Mouse (Mus musculus): ENCODE data around the gene Wfdc1. TPM values are rescaled to one million over a fixed set of nuclear protein-coding genes. Genes with fewer than 3 reads are reported as not detected.

Wfdc1 gene
- total and polyA plus RNA-seq, 2 experiments from 2014 or later: 12.0 to 20.6 TPM

GRCm38 (mm10) chr8:119661892-119662291 is 4.3 kb upstream of the Wfdc1 start:
- no peak for DNase-seq (ENCODE audit: low spot score)
- peaks cover 5% of the 10 kb centered on the region; the same call in 1 of the 2 replicates for H3K4me1 ChIP-seq (ENCODE audit: insufficient read depth, low read length)
- no peaks in the 10 kb centered on the region for H3K9me3 ChIP-seq (ENCODE audit: low read length)
- no peak overlapping the region for H3K4me2 ChIP-seq (ENCODE audit: low read depth, low read length)
- no peak for ATAC-seq
- no peaks in the 10 kb centered on the region for H3K36me3 ChIP-seq (ENCODE audit: insufficient read depth, low read length)
- H3K9ac ChIP-seq (replicated peaks; ENCODE audit: low read length): no peak overlapping the region
- no peak for TF ChIP-seq CTCF (IDR thresholded peaks at IDR 0.05; ENCODE audit: low read depth)
- H3K27me3 ChIP-seq (ENCODE audit: insufficient read depth, low read length): no peaks in the 10 kb centered on the region
- WGBS: 59% methylated on average over 6 of the region's 6 CpGs
- H3K4me3 ChIP-seq (ENCODE audit: low read length): no peak overlapping the region
- no peak overlapping the region for H3K27ac ChIP-seq

- WGBS: 45% methylated on average over 11 of the region's 11 CpGs
Measured at GRCm38 (mm10) chr8:119663440-119663839, 2.7 kb upstream of the Wfdc1 start.

GRCm38 (mm10) chr8:119665270-119665669 is 895 bp upstream of the Wfdc1 start:
- Histone ChIP-seq H3K36me3 (ENCODE audit: insufficient read depth, low read length) (no peaks in the 10 kb centered on the region), H3K9me3 (ENCODE audit: low read length) (no peaks in the 10 kb centered on the region), H3K27me3 (ENCODE audit: insufficient read depth, low read length) (no peaks in the 10 kb centered on the region), H3K27ac (no peak overlapping the region), H3K9ac (replicated peaks; ENCODE audit: low read length) (no peak overlapping the region), H3K4me2 (ENCODE audit: low read depth, low read length) (no peak overlapping the region), H3K4me3 (ENCODE audit: low read length) (no peak overlapping the region), H3K4me1 (ENCODE audit: insufficient read depth, low read length) (peaks cover 5% of the 10 kb centered on the region; the same call in 1 of the 2 replicates)
- TF ChIP-seq CTCF (IDR thresholded peaks at IDR 0.05; ENCODE audit: low read depth): no peak
- DNase-seq (ENCODE audit: low spot score): no peak
- WGBS: 51% methylated on average over 6 of the region's 6 CpGs
- no peak for ATAC-seq

More at GRCm38 (mm10) chr8:119663440-119663839, 2.7 kb upstream of the Wfdc1 start:
- Histone ChIP-seq H3K36me3 (ENCODE audit: insufficient read depth, low read length) (no peaks in the 10 kb centered on the region), H3K4me2 (ENCODE audit: low read depth, low read length) (no peak overlapping the region), H3K27me3 (ENCODE audit: insufficient read depth, low read length) (no peaks in the 10 kb centered on the region), H3K4me3 (ENCODE audit: low read length) (no peak overlapping the region), H3K27ac (no peak overlapping the region), H3K9me3 (ENCODE audit: low read length) (no peaks in the 10 kb centered on the region), H3K9ac (replicated peaks; ENCODE audit: low read length) (no peak overlapping the region), H3K4me1 (ENCODE audit: insufficient read depth, low read length) (peaks cover 5% of the 10 kb centered on the region; the same call in 1 of the 2 replicates)
- TF ChIP-seq CTCF (IDR thresholded peaks at IDR 0.05; ENCODE audit: low read depth): no peak
- DNase-seq (ENCODE audit: low spot score): no peak
- no peak for ATAC-seq

- no peak for ATAC-seq
- H3K4me3 ChIP-seq (ENCODE audit: low read length): no peak overlapping the region
- no peaks in the 10 kb centered on the region for H3K27me3 ChIP-seq (ENCODE audit: insufficient read depth, low read length)
- H3K4me1 ChIP-seq (ENCODE audit: insufficient read depth, low read length): no peaks in the 10 kb centered on the region
- H3K27ac ChIP-seq: no peak overlapping the region
- no peak for DNase-seq (ENCODE audit: low spot score)
- no peaks in the 10 kb centered on the region for H3K36me3 ChIP-seq (ENCODE audit: insufficient read depth, low read length)
- WGBS: 59% methylated on average over 9 of the region's 9 CpGs
- H3K9ac ChIP-seq (replicated peaks; ENCODE audit: low read length): no peak overlapping the region
- H3K4me2 ChIP-seq (ENCODE audit: low read depth, low read length): no peak overlapping the region
- H3K9me3 ChIP-seq (ENCODE audit: low read length): no peaks in the 10 kb centered on the region
- no peak for TF ChIP-seq CTCF (IDR thresholded peaks at IDR 0.05; ENCODE audit: low read depth)
Measured at GRCm38 (mm10) chr8:119668447-119668846, 2.3 kb downstream of the Wfdc1 start.

GRCm38 (mm10) chr8:119669284-119669683 is 3.1 kb downstream of the Wfdc1 start:
- H3K27me3 ChIP-seq (ENCODE audit: insufficient read depth, low read length): no peaks in the 10 kb centered on the region
- WGBS: 62% methylated on average over 12 of the region's 12 CpGs
- TF ChIP-seq CTCF (IDR thresholded peaks at IDR 0.05; ENCODE audit: low read depth): peak; percentile 49
- H3K9ac ChIP-seq (replicated peaks; ENCODE audit: low read length): no peak overlapping the region
- no peaks in the 10 kb centered on the region for H3K4me1 ChIP-seq (ENCODE audit: insufficient read depth, low read length)
- DNase-seq (ENCODE audit: low spot score) (no peak), ATAC-seq (no peak)
- H3K36me3 ChIP-seq (ENCODE audit: insufficient read depth, low read length): no peaks in the 10 kb centered on the region
- no peak overlapping the region for H3K27ac ChIP-seq
- H3K4me2 ChIP-seq (ENCODE audit: low read depth, low read length): no peak overlapping the region
- no peak overlapping the region for H3K4me3 ChIP-seq (ENCODE audit: low read length)
- H3K9me3 ChIP-seq (ENCODE audit: low read length): no peaks in the 10 kb centered on the region

GRCm38 (mm10) chr8:119670419-119671091 is 4.4 kb downstream of the Wfdc1 start:
- H3K9ac ChIP-seq (replicated peaks; ENCODE audit: low read length): no peak overlapping the region
- no peaks in the 10 kb centered on the region for H3K27me3 ChIP-seq (ENCODE audit: insufficient read depth, low read length)
- H3K4me1 ChIP-seq (ENCODE audit: insufficient read depth, low read length): no peaks in the 10 kb centered on the region
- H3K4me2 ChIP-seq (ENCODE audit: low read depth, low read length): no peak overlapping the region
- DNase-seq (ENCODE audit: low spot score) (no peak), ATAC-seq (no peak)
- H3K27ac ChIP-seq: no peak overlapping the region
- no peak for TF ChIP-seq CTCF (IDR thresholded peaks at IDR 0.05; ENCODE audit: low read depth)
- no peaks in the 10 kb centered on the region for H3K36me3 ChIP-seq (ENCODE audit: insufficient read depth, low read length)
- whole genome bisulfite sequencing: 62% methylated on average over 16 of the region's 16 CpGs
- no peaks in the 10 kb centered on the region for H3K9me3 ChIP-seq (ENCODE audit: low read length)
- H3K4me3 ChIP-seq (ENCODE audit: low read length): no peak overlapping the region

GRCm38 (mm10) chr8:119673976-119674555 is 7.9 kb downstream of the Wfdc1 start:
- Histone ChIP-seq H3K9me3 (ENCODE audit: low read length) (no peaks in the 10 kb centered on the region), H3K27ac (no peak overlapping the region), H3K4me1 (ENCODE audit: insufficient read depth, low read length) (no peaks in the 10 kb centered on the region), H3K4me2 (ENCODE audit: low read depth, low read length) (no peak overlapping the region), H3K9ac (replicated peaks; ENCODE audit: low read length) (no peak overlapping the region), H3K36me3 (ENCODE audit: insufficient read depth, low read length) (no peaks in the 10 kb centered on the region), H3K4me3 (ENCODE audit: low read length) (no peak overlapping the region), H3K27me3 (ENCODE audit: insufficient read depth, low read length) (no peaks in the 10 kb centered on the region)
- 82% methylated on average over 9 of the region's 11 CpGs for WGBS
- ATAC-seq (no peak), DNase-seq (ENCODE audit: low spot score) (no peak)
- peak; percentile 46 for TF ChIP-seq CTCF (IDR thresholded peaks at IDR 0.05; ENCODE audit: low read depth)

Measured in hindbrain, postnatal 0 days (tissue).